Mouse (Mus musculus) neural tube, embryonic 12.5 days (tissue): ENCODE data around the gene Dnah6. TPM values are rescaled to one million over a fixed set of nuclear protein-coding genes. Genes with fewer than 3 reads are reported as not detected.

ENCODE experiments used
- ATAC-seq: fragments of 200-750 bp; cut with Nextera tagmentation; 2 replicates; pipeline ENCODE4 v1.8.0; 2017; ENCODE audit warnings: low read depth, mild to moderate bottlenecking, moderate TSS enrichment, moderate library complexity; ENCODE audit not compliant: low FRiP score
- H3K27ac ChIP-seq: fragments of 300-500 bp; sonication (generic); 2 replicates; pipeline ENCODE4 v1.5.1; 2016
- H3K27me3 ChIP-seq: fragments of 300-500 bp; sonication (generic); replicated peaks from 2 replicates; pipeline ENCODE4 v1.6.1; 2016; ENCODE audit warnings: mild to moderate bottlenecking
- H3K36me3 ChIP-seq: fragments of 300-500 bp; sonication (generic); 2 replicates; pipeline ENCODE4 v1.6.1; 2016; ENCODE audit warnings: mild to moderate bottlenecking
- H3K4me1 ChIP-seq: fragments of 300-500 bp; sonication (generic); 2 replicates; pipeline ENCODE4 v1.6.1; 2016
- H3K4me2 ChIP-seq: fragments of 300-500 bp; sonication (generic); replicated peaks from 2 replicates; pipeline ENCODE4 v1.6.1; 2016; ENCODE audit warnings: mild to moderate bottlenecking
- H3K4me3 ChIP-seq: fragments of 300-500 bp; sonication (generic); 2 replicates; pipeline ENCODE4 v1.5.1; 2016
- H3K9ac ChIP-seq: fragments of 300-500 bp; sonication (generic); 2 replicates; pipeline ENCODE4 v1.6.1; 2016; ENCODE audit warnings: mild to moderate bottlenecking
- H3K9me3 ChIP-seq: fragments of 300-500 bp; sonication (generic); 2 replicates; pipeline ENCODE4 v1.6.1; 2016; ENCODE audit warnings: mild to moderate bottlenecking
- WGBS: fragments of 180-500 bp; shearing (Covaris S2); methylation state at CpG from one replicate; pipeline ENCODE4 v1.1.7; 2016; 5-methylcytosine and 5-hydroxymethylcytosine counted together
- polyA plus RNA-seq: library from polyadenylated mRNA; unstranded; fragments of >200 nt; fragmentation: Nextera tagmentation; extraction: Ambion mirVana; gene quantifications from 2 replicates; pipeline ENCODE4 v1.2.1, GENCODE M21; 2016

The Dnah6 gene
- polyA plus RNA-seq, 1 experiment from 2014 or later, result 0.05 TPM

DNA sequence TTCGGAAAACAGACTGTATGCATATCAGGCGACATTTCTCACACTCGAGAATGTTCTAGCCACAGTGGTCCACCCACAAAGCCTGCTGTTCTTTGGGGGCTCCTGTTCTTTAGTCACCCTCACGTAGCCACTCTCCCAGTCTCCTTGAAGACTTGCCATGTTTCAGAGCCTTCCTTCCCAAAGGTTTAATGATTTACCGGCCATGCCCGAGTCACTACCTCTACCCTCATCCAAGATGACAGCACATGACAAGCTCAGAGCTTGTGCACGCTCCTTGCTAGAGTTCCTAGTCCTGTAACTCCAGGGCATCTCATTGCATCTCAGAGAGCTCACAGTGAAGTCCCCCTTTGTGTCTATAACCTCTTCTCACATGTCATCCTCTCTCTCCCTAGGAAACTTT is 174.2 kb downstream of the Dnah6 start:
- no peak overlapping the region for H3K9ac ChIP-seq
- no peaks in the 10 kb centered on the region for H3K36me3 ChIP-seq
- no peaks in the 10 kb centered on the region for H3K4me1 ChIP-seq
- H3K27ac ChIP-seq, result no peak overlapping the region
- H3K4me3 ChIP-seq, result no peak overlapping the region
- 86% methylated on average over 7 of the region's 7 CpGs for WGBS
- H3K9me3 ChIP-seq, result no peaks in the 10 kb centered on the region
- ATAC-seq, result no peak
- no peaks in the 10 kb centered on the region for H3K27me3 ChIP-seq
- H3K4me2 ChIP-seq, result no peak overlapping the region

DNA sequence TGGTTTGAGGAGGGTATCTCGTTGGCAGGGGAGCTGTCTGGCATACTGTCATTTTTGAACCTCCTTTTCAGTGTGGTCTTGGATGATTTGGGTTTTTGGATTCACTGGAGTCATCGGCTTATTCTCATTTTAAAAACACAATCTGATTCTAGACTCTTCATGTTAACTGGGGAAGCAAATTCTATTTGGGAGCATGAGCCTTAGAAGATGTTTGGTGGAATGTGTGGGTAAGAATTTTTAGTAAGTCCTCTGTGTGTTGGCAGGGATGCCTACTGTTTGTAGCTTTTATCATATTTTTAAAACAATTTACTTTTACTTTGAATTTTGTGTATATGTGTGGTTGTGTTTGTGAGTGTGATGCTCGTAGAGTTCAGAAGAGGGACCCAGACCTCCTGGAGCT is 175.5 kb downstream of the Dnah6 start:
- 86% methylated on average over 3 of the region's 3 CpGs for WGBS
- ATAC-seq, result no peak
- no peaks in the 10 kb centered on the region for H3K4me1 ChIP-seq
- no peak overlapping the region for H3K9ac ChIP-seq
- no peak overlapping the region for H3K27ac ChIP-seq
- H3K9me3 ChIP-seq, result no peaks in the 10 kb centered on the region
- no peaks in the 10 kb centered on the region for H3K36me3 ChIP-seq
- no peak overlapping the region for H3K4me3 ChIP-seq
- no peak overlapping the region for H3K4me2 ChIP-seq
- no peaks in the 10 kb centered on the region for H3K27me3 ChIP-seq

DNA sequence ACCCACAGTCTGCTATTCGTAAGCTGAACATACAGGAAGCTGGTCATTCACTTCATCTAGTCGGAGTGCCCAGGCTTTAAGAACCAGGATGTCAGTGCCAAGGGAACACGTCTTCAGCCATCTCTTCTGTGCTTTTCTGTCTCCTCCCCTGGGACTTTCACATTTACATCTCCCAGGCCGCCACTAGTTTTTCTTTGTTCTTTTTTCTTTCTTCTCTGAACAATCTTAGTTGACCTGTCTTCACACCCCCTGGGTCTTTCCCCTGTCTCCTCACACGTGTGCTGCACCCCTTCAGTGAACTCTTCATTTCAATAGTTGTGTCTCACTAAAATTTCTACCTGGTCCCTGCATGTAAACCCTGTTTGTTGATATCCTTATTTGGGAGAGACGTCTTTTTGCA is 179.2 kb downstream of the Dnah6 start:
- Histone ChIP-seq H3K4me2 (no peak overlapping the region), H3K9me3 (no peaks in the 10 kb centered on the region), H3K4me3 (no peak overlapping the region), H3K36me3 (no peaks in the 10 kb centered on the region), H3K27ac (no peak overlapping the region), H3K9ac (no peak overlapping the region), H3K4me1 (no peaks in the 10 kb centered on the region), H3K27me3 (no peaks in the 10 kb centered on the region)
- 78% methylated on average over 6 of the region's 6 CpGs for WGBS
- no peak for ATAC-seq

DNA sequence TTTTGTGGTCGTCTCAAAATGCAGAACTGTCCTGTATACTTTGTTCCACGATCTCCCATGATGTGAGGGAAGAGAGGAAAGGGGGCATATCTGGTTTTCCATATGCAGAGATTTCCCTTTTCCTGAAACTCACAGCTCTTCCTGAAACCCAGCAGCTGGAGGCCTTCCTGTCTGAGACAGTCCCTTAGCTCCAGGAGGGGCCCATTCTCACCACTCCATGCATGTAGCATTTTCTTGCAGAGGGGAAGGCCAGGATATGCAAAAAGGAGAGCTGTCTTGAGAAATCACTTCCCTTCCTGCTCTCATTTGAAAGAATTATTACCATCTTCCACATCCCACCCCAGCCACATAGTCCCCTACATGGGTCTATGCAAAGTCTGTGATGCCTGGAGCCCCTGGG is 183.2 kb downstream of the Dnah6 start:
- H3K9ac ChIP-seq, result no peak overlapping the region
- ATAC-seq, result no peak
- 81% methylated on average over 2 of the region's 2 CpGs for WGBS

DNA sequence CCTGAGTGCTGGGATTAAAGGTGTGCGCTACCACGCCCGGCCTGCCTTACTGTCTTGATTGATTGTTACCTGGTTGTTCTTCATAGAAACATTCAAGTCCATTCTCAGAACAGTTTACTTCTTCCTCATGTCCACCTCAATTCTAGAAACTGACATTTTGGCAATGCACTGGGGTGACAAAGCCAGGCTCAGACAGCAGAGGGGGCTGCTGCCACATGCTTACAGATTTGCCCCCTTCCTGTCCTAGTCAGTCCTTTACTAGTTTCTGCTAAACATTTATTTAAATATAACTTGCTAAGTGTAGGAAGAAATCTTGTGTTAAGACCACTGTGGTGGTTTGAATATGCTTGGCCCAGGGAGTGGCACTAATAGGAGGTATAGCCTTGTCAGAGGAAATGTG is 192.6 kb downstream of the Dnah6 start:
- Histone ChIP-seq H3K9ac (no peak overlapping the region), H3K4me3 (no peak overlapping the region), H3K4me2 (no peak overlapping the region), H3K9me3 (no peaks in the 10 kb centered on the region), H3K27me3 (no peaks in the 10 kb centered on the region), H3K4me1 (no peaks in the 10 kb centered on the region), H3K27ac (no peak overlapping the region), H3K36me3 (no peaks in the 10 kb centered on the region)
- no peak for ATAC-seq
- WGBS, result 97% methylated on average over 3 of the region's 3 CpGs

More for the DNA sequence above, 183.2 kb downstream of the Dnah6 start:
- H3K9me3 ChIP-seq, result no peaks in the 10 kb centered on the region
- H3K27me3 ChIP-seq, result no peaks in the 10 kb centered on the region
- no peak overlapping the region for H3K27ac ChIP-seq
- H3K4me3 ChIP-seq, result no peak overlapping the region
- H3K4me1 ChIP-seq, result no peaks in the 10 kb centered on the region
- H3K4me2 ChIP-seq, result no peak overlapping the region
- H3K36me3 ChIP-seq, result no peaks in the 10 kb centered on the region

DNA sequence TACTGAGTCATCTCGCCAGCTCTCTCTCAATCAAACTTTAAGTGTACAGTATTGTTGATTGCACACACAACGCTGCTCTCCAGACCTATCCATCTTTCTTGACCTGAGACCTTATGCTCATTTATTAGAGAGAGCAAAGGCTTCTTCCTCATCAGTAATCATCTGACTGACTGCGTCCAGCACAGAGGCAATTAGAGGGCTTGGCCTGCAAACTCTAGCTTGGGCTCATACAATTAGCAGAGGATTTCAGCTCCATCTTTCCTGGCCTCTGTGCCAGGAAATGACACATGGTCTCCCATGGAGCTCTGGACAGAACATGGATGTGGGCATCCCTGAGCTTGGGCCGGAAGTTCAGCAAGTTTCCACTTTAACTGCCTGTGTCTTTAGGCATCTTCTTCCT is 193.6 kb downstream of the Dnah6 start:
- no peak for ATAC-seq
- 81% methylated on average over 4 of the region's 4 CpGs for WGBS
- no peak overlapping the region for H3K9ac ChIP-seq
- H3K27me3 ChIP-seq, result no peaks in the 10 kb centered on the region
- H3K4me2 ChIP-seq, result no peak overlapping the region
- H3K9me3 ChIP-seq, result no peaks in the 10 kb centered on the region
- H3K27ac ChIP-seq, result no peak overlapping the region
- H3K4me1 ChIP-seq, result no peaks in the 10 kb centered on the region
- H3K36me3 ChIP-seq, result no peaks in the 10 kb centered on the region
- no peak overlapping the region for H3K4me3 ChIP-seq

DNA sequence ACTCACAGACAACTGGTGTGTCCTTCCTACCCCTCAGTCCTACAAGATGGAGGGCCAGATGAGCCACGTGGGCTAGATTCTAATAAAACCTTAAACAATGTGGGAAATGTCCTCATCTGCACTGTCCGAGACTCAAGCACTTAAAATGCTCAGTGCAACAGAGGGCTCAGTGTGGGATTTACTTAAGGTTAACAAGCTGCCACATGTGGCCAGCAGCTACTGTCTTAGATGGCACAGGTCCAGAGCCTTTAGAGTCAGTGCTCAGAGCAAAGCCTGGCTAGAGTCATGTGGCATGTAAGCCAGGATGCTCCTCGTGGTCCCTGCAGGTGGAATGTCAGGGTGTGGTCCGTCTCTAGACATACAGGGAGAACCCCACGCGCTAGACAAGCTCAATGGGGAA is 194.6 kb downstream of the Dnah6 start:
- H3K27me3 ChIP-seq, result no peaks in the 10 kb centered on the region
- no peak for ATAC-seq
- no peaks in the 10 kb centered on the region for H3K4me1 ChIP-seq
- H3K27ac ChIP-seq, result no peak overlapping the region
- no peak overlapping the region for H3K4me2 ChIP-seq
- H3K9ac ChIP-seq, result no peak overlapping the region
- H3K36me3 ChIP-seq, result no peaks in the 10 kb centered on the region
- 82% methylated on average over 6 of the region's 6 CpGs for WGBS
- no peaks in the 10 kb centered on the region for H3K9me3 ChIP-seq
- no peak overlapping the region for H3K4me3 ChIP-seq

DNA sequence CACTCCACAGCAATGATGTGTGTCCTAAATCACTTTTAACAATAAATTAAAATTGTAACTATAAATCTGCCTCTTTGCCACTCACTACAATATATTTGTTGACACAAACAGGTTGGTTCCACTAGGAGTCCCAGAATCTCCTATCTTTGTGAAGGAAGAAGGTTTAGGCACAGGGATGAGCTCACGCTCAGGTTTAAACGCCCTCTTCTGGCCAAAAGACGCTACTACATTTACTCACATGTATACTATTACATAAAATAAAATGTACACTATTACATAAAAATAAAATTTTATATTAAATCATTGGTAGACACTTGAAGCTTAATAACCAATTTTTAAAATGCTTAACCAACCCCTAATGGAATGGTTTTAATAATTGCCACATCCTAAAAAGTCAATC is 201.4 kb downstream of the Dnah6 start:
- H3K9me3 ChIP-seq, result no peaks in the 10 kb centered on the region

DNA sequence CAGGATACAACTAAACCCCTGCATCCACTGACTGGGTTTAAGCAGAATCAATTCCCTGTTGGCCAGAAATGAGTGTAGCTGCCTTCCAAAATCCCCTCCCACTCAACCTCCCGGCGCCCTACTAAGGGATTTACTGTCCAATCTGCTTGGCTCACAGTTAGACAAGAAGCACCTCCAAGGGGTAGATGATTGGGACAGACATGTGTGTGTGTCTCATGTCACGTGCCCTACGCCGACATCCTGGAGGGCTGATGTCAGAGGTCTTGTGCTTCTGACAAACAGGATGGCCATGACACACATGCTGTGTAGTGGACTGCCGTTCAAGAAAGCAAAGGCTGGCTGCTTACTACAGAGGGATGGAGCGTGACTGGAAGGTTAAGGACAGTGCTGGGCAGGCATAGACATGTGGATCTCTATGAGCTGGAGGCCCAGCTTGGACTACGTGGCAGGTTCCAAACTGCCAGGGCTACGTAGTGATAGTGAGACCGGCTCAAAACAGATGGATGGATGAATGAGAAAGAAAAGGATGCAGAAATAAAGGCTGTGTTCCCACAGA is 202.6 kb downstream of the Dnah6 start:
- Histone ChIP-seq H3K9ac (no peak overlapping the region), H3K4me3 (no peak overlapping the region), H3K36me3 (no peaks in the 10 kb centered on the region), H3K4me1 (no peaks in the 10 kb centered on the region), H3K4me2 (no peak overlapping the region), H3K9me3 (no peaks in the 10 kb centered on the region), H3K27me3 (no peaks in the 10 kb centered on the region), H3K27ac (no peak overlapping the region)
- WGBS, result 87% methylated on average over 10 of the region's 10 CpGs
- no peak for ATAC-seq

More for the DNA sequence above, 201.4 kb downstream of the Dnah6 start:
- no peak overlapping the region for H3K9ac ChIP-seq
- WGBS, result 2% methylated on average over 3 of the region's 3 CpGs
- H3K27me3 ChIP-seq, result no peaks in the 10 kb centered on the region
- no peak overlapping the region for H3K27ac ChIP-seq
- H3K4me3 ChIP-seq, result no peak overlapping the region
- H3K4me1 ChIP-seq, result no peaks in the 10 kb centered on the region
- no peaks in the 10 kb centered on the region for H3K36me3 ChIP-seq
- ATAC-seq, result no peak
- H3K4me2 ChIP-seq, result no peak overlapping the region

DNA sequence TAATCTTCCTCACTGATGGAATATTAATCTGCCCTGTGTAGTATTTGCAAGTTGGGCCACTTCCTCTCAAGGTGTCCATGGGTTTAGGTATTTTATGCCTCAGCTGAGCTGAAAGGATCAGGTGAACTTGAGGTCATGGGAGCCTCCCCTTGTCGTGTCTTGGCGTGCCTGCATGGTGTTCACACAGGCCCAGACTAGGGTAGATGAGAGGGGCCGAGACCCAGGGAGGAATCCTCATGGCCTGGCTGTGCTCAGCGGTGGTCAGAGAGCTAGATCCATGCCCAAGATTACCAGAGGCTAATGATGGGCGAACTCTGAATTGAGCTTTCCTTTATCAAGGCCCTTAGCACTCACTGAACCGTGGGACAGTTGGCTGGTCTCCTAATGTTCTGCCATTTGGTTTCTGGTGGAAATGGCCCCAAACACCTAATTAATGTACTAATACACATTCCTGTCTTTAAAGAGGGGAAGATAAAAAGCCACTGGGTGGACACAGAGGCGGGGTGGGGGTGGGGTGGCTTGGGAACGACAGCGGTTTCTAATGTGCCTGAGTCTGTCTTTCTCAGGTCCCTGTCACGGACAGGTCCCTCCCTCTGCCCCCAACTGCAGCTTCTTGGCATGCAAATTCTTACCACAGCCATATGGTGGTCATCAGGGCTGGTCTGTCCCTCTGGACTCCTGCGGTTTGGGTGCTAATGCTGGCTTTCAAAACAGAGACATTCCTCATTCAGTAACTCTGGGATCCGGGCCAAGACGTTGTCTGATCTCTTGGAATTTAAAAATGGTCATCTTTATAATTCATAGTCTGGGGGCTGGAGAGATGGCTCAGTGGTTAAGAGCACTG is 206.9 kb downstream of the Dnah6 start:
- no peaks in the 10 kb centered on the region for H3K36me3 ChIP-seq
- H3K9me3 ChIP-seq, result no peaks in the 10 kb centered on the region
- WGBS, result 56% methylated on average over 13 of the region's 13 CpGs
- H3K9ac ChIP-seq, result no peak overlapping the region
- H3K27ac ChIP-seq, result no peak overlapping the region
- H3K27me3 ChIP-seq, result no peaks in the 10 kb centered on the region
- H3K4me3 ChIP-seq, result no peak overlapping the region
- no peaks in the 10 kb centered on the region for H3K4me1 ChIP-seq
- H3K4me2 ChIP-seq, result no peak overlapping the region
- ATAC-seq, result no peak

DNA sequence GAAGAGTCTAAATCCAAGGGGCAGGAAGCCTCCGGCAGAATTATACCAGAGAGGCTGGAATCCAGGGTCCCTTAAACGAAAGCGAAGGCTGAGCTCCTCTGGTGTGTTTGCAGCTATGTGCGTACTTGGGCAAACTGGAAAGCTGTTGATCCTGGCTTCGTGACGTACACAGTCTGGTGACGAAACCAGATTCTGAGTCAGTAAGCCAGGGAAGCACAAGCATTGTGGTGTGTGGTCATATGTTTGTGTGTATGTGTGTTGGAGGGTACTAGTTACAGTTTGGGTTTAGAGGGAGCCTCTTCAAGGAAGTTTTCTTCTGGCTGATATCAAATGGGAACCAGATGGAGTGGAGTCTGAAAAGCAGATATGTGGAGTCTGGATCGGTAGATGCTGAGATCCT is 208.5 kb downstream of the Dnah6 start:
- H3K9me3 ChIP-seq, result no peaks in the 10 kb centered on the region
- H3K4me2 ChIP-seq, result no peak overlapping the region
- H3K9ac ChIP-seq, result no peak overlapping the region
- H3K27me3 ChIP-seq, result no peaks in the 10 kb centered on the region
- no peaks in the 10 kb centered on the region for H3K4me1 ChIP-seq
- H3K27ac ChIP-seq, result no peak overlapping the region
- no peak for ATAC-seq
- H3K4me3 ChIP-seq, result no peak overlapping the region
- H3K36me3 ChIP-seq, result no peaks in the 10 kb centered on the region
- WGBS, result 92% methylated on average over 8 of the region's 8 CpGs

DNA sequence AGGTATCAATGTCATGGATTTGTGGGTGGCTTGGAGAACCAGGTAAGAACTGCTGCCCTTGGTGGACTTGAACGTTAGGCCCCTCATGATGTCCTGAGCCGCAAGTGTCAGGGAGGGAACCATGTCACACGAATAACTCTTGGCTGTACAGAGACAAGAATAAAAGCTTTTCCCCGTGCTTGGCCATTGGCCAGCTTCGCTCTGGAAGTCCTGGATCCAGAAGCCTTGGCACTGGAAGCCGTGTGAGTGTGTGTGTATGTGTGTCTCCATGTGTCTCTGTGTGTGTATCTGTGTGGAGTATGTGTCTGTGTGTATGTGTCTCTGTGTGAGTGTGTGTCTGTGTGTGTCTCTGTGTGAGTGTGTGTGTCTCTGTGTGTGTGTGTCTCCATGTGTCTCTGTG is 209.6 kb downstream of the Dnah6 start:
- Histone ChIP-seq H3K4me3 (no peak overlapping the region), H3K9me3 (no peaks in the 10 kb centered on the region), H3K36me3 (no peaks in the 10 kb centered on the region), H3K27ac (no peak overlapping the region), H3K27me3 (no peaks in the 10 kb centered on the region), H3K4me1 (no peaks in the 10 kb centered on the region), H3K4me2 (no peak overlapping the region), H3K9ac (no peak overlapping the region)
- no peak for ATAC-seq
- 87% methylated on average over 6 of the region's 6 CpGs for WGBS

DNA sequence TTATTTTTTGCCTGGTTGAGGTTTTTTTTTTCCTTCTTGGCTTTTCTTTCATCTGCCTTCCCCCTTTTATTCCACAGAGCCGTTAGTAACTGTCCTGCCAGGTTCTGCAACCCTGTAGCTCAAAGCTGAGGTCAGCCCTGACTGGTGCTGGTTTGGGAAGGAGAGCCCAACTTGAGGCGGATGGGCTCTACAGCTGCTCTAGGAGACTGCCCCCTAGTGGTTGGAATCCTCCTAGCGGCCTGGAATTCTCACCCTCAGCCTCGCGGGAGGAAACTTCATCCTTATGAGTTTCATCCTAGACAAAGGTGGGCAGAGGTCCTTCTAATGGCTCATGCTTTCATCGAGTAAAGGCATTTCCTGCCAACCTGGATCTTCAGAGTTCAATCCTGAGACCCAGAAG is 211.4 kb downstream of the Dnah6 start:
- Histone ChIP-seq H3K27ac (no peak overlapping the region), H3K36me3 (no peaks in the 10 kb centered on the region), H3K4me1 (no peaks in the 10 kb centered on the region), H3K27me3 (no peaks in the 10 kb centered on the region), H3K9ac (no peak overlapping the region), H3K9me3 (no peaks in the 10 kb centered on the region), H3K4me3 (no peak overlapping the region), H3K4me2 (no peak overlapping the region)
- ATAC-seq, result no peak
- WGBS, result 41% methylated on average over 6 of the region's 6 CpGs
